Mouse (Mus musculus): ENCODE data around the gene Selplg.

Selplg gene

DNA sequence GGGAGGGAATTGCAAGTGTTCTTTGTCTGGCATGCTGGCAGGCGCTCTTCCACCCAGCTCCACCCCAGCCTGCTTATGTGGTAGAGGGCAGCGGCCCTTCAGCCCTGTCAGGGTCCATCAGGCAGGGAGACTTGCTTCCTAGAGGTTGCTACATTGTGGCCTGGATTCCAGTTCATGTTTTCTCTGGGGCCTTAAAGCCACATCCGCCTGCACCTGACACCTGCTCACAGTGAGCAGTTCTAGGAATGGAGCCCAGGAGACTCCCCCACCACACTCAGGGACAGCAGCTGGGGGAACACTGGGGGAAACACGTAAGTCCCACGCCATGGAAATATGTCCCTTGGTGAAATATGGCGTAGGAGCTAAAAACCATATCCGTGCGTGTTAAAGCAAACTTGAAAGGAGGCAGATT is at the start of gene Selplg:
Gene Selplg (minus strand): TSS at position 155 of the 412 bp plus-strand sequence.
- no peak for DNase-seq

DNA sequence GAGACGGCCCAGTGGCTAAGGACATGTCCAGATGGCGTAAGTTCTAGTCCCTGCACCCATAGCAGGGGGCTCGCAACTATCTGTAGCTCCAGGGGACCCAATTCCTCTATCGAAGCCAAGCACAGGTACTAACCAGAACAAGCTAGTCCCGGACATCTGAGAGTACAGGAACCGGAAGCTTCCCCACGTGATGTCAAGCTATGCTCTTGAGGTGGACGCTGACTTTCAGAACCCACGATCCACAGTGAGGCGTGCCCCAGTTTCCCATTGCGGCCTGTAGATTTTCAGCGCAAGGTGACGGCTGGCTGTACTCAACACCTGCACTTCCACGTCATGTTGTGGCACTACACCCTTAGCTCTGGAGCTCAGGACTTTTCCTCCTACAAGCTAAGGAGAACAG is 48.7 kb upstream of the Selplg start:
- DNase-seq: no peak

DNA sequence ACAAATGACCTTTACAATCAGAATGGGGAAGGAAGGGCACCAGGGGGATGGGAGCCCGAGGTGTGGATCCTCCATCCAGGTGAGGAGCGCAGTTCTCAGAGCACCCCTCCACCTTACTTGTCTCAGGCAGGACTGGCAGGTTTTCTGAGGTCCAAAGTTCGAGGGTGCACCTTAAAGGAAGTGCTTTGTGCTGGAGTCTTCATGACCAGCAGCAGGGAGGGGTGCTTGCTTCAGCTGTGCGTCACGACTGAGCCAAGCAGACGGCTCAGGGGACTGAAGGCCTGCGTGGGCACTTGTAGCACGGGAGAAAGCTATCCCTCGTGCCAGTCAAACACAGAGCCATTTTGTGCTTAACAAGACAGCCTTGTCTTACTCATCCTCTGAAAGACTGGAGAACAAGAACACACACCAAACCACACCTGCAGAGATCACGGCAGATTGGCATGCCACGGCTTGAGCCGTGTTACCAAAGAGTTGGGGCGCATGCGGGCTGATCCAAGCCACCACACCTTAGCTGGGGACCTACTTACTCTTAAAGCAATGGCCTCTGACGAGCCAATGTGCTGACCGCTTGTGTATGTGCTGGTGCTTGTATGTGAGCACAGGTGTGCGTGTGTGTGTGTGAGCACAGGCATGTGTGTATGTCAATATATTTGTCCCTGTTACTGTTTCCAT is 46.6 kb upstream of the Selplg start:
- DNase-seq: no peak

DNA sequence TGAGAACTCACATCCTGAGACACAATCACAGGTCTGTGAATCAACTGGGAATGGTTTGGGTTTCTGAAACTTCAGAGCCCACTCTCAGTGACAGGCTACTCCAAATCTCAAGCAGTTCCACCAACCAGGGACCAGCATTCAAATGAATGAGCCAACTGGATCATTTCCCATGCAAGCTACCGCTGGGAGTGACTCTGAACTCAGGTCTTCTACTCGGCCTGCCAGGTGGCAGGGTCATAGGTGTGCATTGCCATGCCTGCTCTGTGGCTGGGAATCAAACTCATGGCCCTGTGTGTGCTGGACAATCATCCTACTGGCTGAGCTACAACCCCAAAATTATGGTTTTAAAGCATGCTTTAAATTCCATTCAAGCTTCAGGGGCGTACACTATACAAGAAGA is 45.1 kb upstream of the Selplg start:
- DNase-seq: no peak

DNA sequence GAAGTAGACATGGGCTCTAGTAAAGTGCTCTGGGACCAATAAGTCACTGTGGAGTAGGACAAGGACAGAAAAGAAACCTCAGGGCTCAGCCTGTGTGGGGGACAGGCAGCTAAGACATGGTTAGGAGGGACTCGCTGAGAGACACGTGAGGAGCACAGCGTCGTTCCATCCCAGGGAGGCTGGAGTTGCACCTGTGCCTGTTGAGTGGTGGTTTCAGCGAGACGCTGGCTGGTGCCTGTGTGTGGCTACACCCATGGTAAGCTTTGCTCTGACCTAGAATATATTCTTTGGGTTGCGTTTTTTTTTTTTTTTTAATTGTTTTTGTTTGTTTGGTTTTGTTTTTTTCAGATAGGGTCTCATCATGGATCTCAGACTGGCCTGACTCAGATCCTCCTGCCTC is 43.7 kb upstream of the Selplg start:
- DNase-seq: no peak

DNA sequence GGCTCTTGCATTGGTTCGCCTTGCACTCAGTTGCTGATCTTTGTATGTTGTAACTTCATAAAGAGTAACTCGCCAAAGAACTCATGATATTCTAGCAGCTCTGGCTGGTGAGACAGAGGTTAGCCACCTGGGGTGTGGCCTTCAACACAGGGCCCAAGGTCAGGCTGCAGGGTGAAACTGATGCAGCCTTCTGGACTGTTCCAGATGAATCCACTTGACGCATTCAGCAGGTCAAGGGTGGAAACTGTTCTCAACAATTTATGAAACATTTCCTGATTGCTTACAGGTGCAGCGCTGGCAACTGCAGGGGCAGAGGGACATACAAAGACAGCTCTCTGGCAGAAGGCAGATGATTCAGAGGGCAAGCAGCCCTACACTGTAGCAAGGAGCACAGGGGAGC is 43.2 kb upstream of the Selplg start:
- DNase-seq: no peak

DNA sequence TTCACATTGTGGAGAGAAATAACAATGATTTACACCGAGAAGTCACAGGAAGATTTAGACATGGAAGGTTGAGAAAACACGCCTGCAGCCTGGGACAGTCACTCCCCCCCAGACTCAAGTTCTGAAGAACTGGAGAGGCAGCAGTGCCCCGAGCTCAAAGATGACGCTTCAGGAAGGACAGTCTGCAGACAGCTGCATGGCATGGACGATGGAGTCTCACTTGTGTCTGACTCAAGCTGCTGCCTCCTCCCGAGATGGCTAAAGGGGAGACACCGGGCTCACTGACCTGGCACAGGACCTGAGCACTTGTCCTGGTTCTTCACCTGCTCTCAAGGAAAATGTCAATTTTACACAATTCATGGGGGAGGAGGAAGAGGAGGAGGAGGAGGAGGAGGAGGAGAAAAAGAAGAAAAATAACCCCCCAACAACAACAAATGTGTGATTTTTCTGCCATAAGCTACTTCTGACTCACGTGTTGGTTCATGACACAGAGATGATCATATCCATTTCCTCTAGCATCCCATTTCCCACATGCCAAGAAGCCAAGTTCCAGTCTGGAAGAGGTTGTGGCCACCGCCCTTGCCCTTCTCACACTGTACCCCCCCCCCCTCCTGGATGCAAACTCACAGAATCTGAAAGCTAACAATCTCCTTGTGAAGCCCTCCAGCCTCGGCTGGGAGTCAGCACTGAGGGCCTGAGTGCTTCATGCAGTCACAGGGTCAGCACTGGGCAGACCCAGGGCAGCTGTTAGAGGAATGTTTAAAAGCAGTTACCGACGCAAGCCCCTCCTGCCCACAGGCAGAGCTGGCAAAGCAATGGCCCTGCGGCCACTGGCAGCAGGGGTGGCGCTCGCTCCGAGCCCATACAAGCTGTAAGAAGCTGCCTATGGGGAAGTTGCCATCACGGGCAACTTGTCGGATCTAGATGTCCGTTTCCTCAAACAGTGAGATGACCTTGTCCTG is 41.9 kb upstream of the Selplg start:
- no peak for DNase-seq

DNA sequence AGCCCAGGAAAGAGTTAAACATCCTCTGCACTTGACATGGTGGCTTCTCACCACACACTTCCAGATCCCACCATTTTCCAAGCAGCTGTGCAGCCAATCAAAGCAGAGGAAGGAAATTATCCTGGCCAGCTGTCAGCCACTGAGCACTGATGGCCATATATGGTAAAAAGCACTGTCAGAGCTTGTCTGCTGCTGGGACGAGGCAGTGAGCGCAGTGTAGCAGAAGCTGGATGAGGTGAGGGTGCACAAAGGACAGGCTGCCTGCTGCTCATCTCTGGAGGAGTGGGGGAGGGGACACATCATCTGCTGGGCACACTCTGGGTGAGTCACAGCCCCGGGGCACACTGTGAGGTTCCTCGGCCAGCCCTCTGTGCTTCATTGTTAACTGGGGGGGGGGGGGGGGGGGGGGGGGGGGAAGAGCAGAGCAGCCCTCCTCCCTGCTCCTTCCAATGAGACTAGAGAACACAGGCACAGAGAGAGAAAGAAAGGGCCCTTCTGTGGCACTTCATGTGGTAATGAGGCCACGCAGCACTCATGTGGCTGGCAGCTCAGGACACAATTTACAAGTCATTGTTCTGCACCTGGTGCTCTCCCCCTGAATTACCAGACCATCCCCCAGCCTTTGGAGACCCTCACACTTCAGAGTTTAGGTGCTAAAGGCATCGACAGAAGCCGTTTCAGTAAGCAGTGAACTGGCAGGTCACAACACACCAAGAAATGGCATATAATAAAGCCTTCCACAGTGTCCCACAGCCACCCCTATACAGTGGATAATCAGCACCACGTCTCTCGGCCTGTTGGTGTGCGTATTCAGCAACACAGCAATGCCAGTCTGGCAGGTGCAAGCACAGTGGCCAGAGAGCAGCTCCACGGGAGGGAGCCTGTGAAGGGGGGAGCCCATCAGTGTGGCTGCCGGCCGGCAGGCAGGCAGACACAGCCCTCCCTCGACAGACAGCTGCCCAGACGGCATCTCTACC is 40.8 kb upstream of the Selplg start:
- no peak for DNase-seq

DNA sequence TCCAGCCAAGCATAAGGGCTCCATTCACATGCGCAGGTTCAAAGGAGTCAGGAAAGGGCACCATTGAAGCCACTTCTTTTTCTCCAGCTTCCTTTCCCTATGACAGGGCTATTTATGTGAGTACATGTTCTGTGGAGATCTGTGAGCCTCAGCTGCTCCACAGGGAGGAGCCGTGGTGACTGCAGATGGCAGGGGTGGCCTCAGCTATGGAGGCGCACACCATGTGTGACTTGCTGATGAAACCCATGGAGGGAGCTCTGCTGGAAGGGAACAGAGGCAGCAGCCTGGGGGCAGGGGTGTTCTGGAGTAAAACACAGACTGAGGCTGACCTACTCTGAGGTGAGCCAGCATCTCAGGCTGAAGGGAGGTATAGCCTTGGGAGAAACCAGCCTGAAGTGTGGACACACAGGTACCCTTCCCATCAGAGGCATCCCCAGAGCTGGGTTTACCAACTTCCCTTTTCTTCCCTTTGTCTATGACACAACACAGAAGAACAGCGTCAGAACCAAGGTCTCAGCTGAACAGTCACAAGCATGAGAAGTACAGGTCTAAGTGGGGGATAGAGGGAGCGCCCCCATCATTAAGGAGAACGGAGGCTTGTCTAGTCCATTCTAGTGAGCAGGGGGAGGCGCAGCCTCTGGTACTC is 39.6 kb upstream of the Selplg start:
- no peak for DNase-seq

DNA sequence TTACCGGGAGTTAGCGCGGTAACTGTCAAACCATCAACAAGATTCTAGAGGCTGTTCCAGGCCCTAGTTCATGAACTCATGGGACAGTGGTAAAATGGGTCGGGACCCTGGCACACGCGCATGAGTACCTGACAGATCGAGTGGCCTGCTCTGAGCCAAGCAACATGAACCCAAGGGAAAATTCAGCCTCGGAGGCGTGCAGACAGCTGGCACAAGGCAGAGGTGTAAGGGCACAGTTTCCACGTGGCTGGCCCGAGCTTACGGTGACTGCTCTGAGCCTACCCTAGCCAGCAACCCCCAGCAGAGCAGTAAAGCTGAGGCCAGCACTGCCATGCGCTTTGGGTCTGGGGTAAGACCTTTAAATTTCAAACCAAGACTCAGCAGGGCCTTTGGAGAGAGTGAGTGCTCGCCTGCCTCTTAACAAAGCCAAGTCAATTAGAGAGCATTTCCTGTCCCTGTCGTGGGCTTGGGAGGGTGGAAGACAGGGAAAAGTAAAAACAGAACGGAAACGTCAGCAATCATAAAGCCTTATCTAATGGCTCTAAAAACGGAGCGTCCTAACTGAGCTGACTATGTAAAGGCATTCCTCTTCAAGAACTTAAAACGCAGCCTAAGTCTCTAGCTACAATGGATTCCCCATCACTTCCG is 38.1 kb upstream of the Selplg start:
- no peak for DNase-seq

DNA sequence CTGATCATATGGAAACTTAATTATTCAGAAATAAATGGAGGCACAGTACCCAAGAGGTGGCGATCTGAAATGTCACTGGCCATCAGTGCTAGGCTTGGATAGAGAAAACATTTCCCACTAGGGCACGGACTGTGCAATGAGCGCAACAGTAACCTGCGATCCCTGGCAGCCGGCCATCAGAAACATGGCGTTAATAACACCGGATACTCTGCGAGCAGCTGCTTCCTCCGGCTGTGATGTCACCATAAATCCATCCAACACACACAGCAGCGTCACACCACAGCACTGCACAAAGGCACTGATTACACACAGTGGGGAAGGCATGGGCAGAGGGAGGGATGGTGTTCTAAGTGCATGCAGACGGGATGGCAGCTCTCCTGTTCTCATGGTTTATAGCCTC is 36.7 kb upstream of the Selplg start:
- DNase-seq: no peak

DNA sequence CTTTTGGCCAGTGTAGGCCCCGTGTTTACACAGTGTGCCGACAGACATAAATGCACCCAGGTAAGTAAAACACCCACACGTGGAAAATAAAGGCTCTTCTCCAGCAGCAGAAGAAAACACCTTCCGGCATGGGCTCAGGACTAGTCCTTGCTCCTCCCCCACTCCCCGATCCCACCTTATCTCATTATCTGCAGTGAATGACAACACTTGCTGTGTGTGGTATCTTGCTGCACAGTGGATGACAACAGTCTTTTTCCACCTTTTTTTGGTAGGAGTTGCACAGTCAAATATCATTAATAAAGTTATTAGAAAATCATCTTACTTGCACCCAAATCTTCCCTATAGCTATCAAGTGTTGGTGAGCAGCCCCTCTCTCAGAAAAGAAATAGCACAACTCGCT is 32.5 kb upstream of the Selplg start:
- DNase-seq: no peak

DNA sequence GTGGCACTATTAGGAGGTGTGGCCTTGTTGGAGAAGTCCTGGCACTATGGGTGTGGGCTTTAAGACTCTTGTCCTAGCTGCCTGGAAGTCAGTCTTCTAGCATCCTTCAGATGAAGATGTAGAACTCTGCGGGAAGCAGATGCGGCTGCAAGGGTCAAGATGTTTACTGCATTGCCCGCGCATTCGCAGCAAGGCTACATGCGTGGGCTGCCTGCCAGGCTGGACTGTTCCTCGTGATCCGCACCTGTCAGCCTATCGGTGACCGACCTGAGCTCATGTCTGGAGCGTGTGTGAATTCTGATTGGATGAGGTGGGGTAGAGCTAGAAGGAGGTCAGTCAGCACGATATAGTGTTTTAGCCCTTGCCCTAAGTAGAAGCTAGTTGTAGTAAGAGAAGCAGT is 31.6 kb upstream of the Selplg start:
- DNase-seq: no peak

DNA sequence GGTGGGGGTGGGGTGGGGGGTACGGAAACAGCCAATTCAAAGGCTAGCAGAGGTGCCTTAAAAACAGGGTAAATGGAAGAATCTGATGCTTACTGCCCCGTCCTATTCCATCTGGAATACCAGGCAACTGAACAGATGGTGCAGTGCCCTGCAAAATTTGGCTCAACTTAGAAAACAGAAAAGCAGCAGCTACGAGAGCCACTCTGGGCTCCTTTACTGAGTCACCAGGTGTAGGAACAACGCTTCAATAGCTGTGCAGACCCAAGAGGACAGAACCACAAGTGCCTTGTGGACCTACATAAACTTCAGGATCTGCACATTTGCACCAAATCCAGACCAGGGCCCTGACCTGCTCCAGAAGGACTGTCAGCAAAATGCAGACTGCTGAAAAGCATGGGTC is 30.0 kb upstream of the Selplg start:
- peak; percentile 58 for DNase-seq

DNA sequence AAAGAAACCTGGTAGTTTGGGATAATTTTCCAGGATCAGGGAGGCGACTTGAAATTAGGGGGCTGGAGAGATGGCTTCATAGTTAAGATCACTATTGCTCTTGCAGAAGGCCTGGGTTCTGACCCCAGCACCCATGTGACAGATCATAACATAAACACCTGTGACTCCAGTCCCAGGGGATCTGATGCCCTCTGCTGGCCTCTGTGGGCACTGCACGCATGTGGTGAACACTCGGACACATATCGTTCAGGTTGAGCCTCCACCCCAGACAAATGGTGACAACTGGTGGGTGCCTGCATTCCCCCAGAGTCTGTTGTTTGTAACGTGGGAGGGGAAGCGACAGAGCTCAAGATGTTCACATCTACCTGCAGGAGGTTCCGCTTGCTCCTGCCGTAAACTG is 28.9 kb upstream of the Selplg start:
- no peak for DNase-seq

DNA sequence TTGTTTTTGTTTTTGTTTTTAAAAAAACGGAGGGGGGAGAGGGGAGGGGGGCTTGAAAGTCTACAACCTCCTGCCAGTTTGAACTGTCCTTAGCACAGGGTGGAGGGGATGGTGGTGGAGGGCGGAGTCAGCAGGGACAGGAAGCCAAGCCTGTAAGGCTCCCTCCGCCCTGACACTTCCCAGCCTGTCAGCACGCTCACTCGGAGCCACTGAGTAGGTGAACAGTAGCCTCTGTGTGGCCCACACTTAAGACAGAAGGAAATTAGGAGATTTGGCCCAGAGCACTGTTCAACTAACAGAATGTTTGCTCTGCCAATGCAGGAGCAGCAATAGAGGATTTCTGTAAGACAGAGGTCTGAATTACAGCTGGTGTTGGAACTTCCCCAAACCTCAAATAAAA is 26.5 kb upstream of the Selplg start:
- DNase-seq: no peak

DNA sequence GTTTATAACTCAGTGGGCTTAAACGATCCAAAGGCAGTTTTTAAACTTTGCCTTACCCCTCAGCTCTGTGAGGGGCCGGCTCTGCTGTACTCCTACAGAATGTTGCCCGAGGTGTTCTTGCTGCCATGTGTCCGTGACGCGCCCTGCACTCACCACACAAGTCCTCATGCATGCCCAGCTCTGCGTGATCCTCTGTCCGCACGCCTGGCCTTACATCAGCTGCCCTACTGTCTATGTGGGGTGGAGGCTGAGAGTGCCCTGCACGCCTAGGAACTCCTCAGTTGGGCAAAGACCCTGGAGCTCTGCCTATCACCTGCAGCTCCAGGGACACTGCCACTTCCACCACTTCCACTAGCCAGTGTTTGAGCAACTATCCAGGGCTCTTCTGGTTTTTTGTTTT is 26.1 kb upstream of the Selplg start:
- no peak for DNase-seq

DNA sequence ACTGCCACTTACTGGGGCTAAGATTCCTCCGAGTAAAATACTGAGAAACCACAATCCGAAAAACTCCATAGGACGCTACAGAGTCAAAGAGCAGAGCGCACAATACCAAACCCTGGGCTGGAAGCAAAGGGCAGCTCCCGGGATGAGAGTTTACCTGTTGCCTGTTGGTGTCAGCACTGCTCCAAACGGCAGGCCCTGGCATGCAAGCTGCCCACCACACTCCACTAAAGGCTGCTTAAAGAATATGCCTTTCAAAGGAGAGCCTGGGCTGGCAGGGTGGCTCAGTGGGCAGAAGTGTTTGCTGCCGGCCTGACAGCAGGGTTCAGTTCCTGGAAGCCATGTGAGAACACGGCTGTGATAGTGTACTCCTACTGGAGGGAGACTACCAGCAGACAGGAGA is 25.2 kb upstream of the Selplg start:
- DNase-seq: no peak

DNA sequence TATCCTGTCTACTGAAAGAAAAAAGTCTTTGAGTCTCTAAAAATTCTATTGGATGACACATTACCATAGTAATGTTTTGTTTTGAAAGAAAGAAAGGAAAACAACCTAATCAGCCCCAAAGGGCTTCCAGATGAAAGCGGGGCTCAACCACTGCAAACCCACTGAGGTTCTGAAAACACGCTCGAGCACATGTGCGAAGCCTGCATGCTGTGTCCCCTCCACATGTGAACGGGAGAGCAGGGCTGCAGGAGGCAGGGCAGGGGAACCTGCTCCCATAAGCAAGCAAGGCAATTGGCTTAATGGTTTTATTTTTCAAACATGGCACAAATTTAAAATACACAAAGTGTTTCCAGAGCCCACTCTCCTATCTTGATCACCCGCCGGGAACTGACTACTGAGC is 24.2 kb upstream of the Selplg start:
- no peak for DNase-seq

DNA sequence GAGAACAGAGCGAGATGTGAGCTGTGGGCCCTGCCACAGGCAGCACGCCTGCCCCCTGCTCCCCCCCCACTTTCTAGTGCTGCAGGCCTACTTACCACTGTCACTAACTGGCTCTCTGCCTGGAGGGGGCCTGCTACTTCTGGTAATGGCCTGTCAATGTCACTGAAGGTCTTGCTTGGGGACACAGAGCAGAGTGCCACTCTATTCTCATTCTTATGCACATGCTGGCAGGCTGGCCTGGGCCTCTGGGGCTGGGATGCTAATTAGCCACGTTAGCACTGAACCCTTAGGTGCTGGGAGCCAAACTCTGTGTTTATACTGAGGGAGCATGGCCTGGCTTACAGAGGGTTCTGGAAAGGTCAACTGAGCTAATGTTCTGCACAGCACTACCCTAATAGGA is 23.3 kb upstream of the Selplg start:
- no peak for DNase-seq

DNA sequence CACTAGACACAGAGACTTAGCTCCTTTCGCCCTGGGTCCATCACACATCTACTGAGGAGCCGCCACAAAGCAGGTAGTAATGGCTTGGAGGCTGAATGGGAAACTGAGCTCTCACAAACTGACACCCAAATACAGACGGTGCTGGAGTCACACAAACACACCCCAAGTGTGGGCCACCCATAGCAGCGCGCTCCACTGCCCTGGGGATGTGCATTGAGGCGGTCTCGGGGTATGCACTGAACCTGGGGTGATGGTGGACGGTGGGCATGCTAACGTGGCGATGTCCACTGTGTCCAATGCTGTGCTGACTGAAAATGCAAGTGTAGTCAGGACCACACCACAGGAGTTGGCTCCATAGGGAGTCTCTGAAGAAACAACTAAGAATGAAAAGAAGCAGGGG is 22.7 kb upstream of the Selplg start:
- DNase-seq: no peak

DNA sequence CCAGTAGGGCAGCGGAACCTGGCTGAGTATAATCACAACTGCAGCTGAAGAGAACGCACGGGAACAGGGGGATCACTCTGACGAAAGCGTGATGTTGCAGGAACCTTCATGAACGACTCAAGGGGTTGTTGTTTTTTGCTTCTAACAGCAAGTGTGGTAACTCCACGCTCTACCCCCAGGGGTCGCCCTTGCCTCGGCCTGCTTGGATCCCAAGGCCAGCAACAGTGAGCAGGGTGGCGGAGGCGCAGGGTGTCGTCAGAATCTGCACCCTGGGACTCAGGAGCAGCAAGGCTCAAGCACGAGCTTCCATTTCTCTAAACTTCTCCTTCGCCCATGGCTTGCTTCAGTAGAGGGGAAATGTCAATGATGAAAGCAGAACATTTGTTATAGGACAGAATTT is 22.1 kb upstream of the Selplg start:
- peak; percentile 85 for DNase-seq

Data from cerebellum, adult 11 months (tissue).